Mouse (Mus musculus) C2C12 (cell line): Measurements from ENCODE around the gene Smap2. TPM values are rescaled to one million over a fixed set of nuclear protein-coding genes. Genes with fewer than 3 reads are reported as not detected.
A peak's percentile ranks its signal among the peaks of the same experiment; 100 is the strongest.

Experiments used
- H3K27me3 ChIP-seq: one replicate; pipeline ENCODE4 v1.6.1; 2011; ENCODE audit not compliant: control insufficient read depth, insufficient read depth, insufficient read length
- H3K36me3 ChIP-seq: one replicate; pipeline ENCODE4 v1.6.1; 2011; ENCODE audit not compliant: control insufficient read depth, insufficient read depth
- H3K4me3 ChIP-seq: one replicate; pipeline ENCODE4 v1.5.1; 2011; ENCODE audit warnings: mild to moderate bottlenecking, control low read depth; ENCODE audit not compliant: poor library complexity, insufficient read depth, severe bottlenecking
- H3K79me2 ChIP-seq: one replicate; pipeline ENCODE4 v1.6.1; 2011; ENCODE audit not compliant: control insufficient read depth, insufficient read depth
- H3K79me3 ChIP-seq: one replicate; pipeline ENCODE4 v1.6.1; 2011; ENCODE audit warnings: low read depth, control low read depth
- H3ac ChIP-seq: one replicate; pipeline ENCODE3; 2011; ENCODE audit warnings: low read depth; ENCODE audit not compliant: control insufficient read depth, insufficient read length
- CEBPB ChIP-seq: IDR thresholded peaks from one replicate; pipeline ENCODE4 v1.6.1; 2011; ENCODE audit warnings: low read depth, mild to moderate bottlenecking, control low read depth, moderate library complexity
- CTCF ChIP-seq: IDR thresholded peaks from one replicate; pipeline ENCODE4 v1.5.1; 2011; ENCODE audit not compliant: control insufficient read depth, insufficient read depth, insufficient read length
- FOSL1 ChIP-seq: IDR thresholded peaks from one replicate; pipeline ENCODE4 v1.8.0; 2011; ENCODE audit warnings: mild to moderate bottlenecking, low read length; ENCODE audit not compliant: poor library complexity, insufficient read depth, severe bottlenecking
- MAX ChIP-seq: IDR thresholded peaks from one replicate; pipeline ENCODE4 v1.6.1; 2011; ENCODE audit warnings: mild to moderate bottlenecking, control low read depth
- MYOD1 ChIP-seq: IDR thresholded peaks from one replicate; pipeline ENCODE4 v1.6.1; 2011; ENCODE audit warnings: low read depth; ENCODE audit not compliant: control insufficient read depth, insufficient read length
- MYOG ChIP-seq: IDR thresholded peaks from one replicate; pipeline ENCODE4 v1.6.1; 2011; ENCODE audit not compliant: control insufficient read depth, insufficient read length; ENCODE audit errors: extremely low read depth
- USF1 ChIP-seq: IDR thresholded peaks from one replicate; pipeline ENCODE4 v1.6.1; 2011; ENCODE audit warnings: low read depth, mild to moderate bottlenecking, control low read depth, moderate library complexity
- polyA plus RNA-seq: library from polyadenylated mRNA; unstranded; fragments of >200 nt; fragmentation: generic; extraction: Trizol; gene quantifications from one replicate; pipeline ENCODE4 v1.2.1, GENCODE M21; 2012; ENCODE audit warnings: missing spikeins

The Smap2 gene
- polyA plus RNA-seq, 1 experiment, result 34.3 TPM

DNA sequence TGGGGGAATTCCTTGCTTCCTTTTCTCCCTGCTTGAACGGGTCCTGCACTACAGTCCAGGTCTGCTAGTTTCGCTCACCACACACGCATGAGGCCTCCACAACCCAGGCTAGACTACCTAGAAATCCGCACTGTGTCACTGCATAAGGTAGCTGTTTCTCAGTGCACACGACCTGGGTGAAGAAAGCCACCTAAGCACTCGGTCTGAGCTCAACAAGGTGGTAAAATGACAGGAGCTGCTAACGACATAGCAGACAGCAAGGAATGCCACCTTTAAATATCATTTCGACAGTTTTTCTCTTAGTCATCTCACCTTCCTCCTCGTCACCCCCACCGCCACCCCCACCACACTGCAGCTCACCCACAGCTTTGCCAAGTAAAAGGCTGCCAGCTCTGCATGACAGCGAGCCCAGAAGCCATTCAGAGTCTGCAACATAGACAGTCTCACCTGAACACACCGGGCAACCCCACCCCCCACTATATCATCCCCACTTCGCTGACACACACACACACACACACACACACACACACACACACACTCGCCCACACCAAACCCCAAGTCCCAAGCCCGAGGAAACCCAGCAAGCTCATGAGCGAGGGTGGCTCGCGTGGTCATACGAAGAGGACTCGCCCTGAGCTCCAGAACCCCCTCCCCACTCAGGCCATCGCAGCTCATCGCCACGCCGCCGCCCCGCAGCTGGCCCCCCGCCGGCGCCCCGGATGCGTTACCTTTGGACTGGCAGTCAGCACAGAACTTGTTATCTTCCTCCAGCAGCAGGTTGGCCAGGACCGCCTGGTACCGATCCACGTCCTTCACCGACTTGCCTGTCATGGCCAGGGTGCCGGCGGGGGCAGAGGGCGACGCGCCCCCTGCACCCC lies 787 bp downstream of the Smap2 start:
- Histone ChIP-seq H3K79me3 (peaks cover 41% of the 10 kb centered on the region), H3K4me3 (peak overlapping the region; percentile 83), H3ac (peak overlapping the region; percentile 92), H3K27me3 (no peaks in the 10 kb centered on the region), H3K36me3 (no peaks in the 10 kb centered on the region), H3K79me2 (peaks cover 57% of the 10 kb centered on the region)
- TF ChIP-seq CEBPB (no peak), MAX (no peak), USF1 (no peak), FOSL1 (no peak), CTCF (no peak), MYOD1 (no peak)

DNA sequence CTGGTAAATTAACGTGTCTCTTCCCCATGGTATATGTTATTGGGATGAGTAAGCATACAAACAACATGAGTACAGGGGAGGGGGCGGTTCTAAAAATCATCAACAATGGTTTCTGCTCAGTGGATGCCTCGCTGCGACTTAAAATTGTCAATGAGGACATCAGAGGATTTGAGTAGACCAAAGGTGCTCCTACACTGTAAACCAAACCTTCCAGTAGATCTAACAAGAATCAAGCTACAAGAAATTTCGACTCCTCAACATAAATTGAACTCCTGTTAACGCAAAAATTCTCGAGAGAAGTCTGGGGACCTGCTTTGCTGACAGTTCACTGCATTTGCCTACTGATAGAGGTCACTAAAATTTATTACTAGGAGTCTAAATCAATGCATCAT lies 1.8 kb downstream of the Smap2 start:
- H3K79me2 ChIP-seq, result peaks cover 65% of the 10 kb centered on the region
- no peak overlapping the region for H3K4me3 ChIP-seq
- peaks cover 47% of the 10 kb centered on the region for H3K79me3 ChIP-seq
- no peak overlapping the region for H3ac ChIP-seq
- TF ChIP-seq MYOD1, result no peak
- no peak for TF ChIP-seq FOSL1
- no peak for TF ChIP-seq MYOG
- TF ChIP-seq CEBPB, result no peak
- no peak for TF ChIP-seq MAX
- TF ChIP-seq CTCF, result no peak
- no peak for TF ChIP-seq USF1
- H3K36me3 ChIP-seq, result no peaks in the 10 kb centered on the region
- no peaks in the 10 kb centered on the region for H3K27me3 ChIP-seq

DNA sequence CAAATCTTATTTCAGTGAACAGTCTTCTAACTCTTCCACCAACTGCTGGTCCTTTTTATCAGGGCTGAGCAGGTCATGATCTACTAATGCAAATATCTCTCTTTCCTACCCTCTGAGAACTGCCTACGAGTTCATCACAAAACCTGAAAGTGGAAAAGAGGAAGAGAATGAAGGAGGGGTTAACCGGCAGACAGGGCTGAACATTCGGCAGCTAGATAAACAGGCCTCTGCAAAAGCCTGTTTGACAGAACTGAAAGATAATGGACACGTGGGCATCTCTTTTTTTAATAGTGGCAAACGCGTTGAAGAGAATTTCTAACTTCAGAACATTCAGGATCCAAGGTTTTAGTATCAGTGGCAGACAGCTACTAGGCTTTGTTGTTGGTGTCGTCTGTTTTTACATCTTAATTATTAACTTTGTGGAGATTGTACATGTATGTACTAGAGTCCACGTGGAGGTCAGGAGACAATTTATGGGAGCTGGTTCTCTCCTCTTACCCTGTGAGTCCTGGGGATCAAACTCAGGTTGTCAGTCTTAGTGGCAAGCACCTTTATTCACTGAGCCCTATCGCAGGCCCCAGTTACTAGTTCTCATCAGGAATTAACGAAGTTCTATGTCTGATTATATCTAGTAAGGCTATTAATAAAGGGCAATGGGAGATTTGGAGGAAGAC lies 2.3 kb downstream of the Smap2 start:
- peaks cover 51% of the 10 kb centered on the region for H3K79me3 ChIP-seq
- H3K27me3 ChIP-seq, result no peaks in the 10 kb centered on the region
- no peak for TF ChIP-seq FOSL1
- no peak for TF ChIP-seq USF1
- TF ChIP-seq CTCF, result no peak
- no peak for TF ChIP-seq MAX
- H3K79me2 ChIP-seq, result peaks cover 70% of the 10 kb centered on the region
- H3ac ChIP-seq, result no peak overlapping the region
- H3K36me3 ChIP-seq, result no peaks in the 10 kb centered on the region
- no peak overlapping the region for H3K4me3 ChIP-seq

DNA sequence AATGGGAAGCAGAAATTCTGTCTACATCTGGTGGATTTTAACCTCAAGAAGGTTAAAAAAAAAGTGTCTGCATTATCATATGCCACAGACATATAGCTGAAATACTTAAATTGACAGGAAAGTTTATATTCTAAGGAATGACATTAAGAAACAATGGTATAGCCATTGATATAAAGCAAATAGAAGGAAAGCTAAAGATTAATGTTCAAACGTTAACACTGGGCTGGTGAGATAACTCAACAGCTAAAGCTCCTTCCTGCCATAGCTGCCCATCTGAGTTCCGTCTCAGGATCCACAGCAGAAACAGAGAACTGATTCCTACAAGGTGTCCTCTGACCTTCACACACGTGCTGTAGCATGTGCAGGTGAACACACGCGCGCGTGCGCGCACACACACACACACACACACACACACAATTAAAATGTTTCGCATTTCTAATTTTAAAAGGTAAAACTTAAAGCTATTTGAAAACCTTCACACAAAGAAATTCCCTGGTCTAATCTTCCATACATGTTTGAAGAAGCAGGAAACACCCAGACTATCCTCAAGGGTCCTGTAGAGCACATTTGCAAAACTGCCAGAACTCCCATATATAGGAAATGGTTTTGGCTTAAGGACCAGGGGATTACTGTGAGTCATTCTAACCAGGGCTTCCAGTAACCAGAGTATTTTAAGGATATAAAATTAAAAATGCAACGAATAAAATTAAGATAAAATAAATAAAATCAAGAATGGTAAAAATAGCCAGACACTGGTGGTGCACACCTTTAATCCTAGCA lies 6.1 kb downstream of the Smap2 start:
- Histone ChIP-seq H3K79me2 (peaks cover 98% of the 10 kb centered on the region), H3K4me3 (no peak overlapping the region), H3ac (no peak overlapping the region), H3K36me3 (no peaks in the 10 kb centered on the region), H3K27me3 (no peaks in the 10 kb centered on the region), H3K79me3 (peaks cover 54% of the 10 kb centered on the region)
- no peak for TF ChIP-seq CEBPB
- TF ChIP-seq CTCF, result no peak
- no peak for TF ChIP-seq MYOD1
- TF ChIP-seq USF1, result no peak
- TF ChIP-seq MYOG, result no peak
- peak; percentile 10 for TF ChIP-seq FOSL1
- no peak for TF ChIP-seq MAX

DNA sequence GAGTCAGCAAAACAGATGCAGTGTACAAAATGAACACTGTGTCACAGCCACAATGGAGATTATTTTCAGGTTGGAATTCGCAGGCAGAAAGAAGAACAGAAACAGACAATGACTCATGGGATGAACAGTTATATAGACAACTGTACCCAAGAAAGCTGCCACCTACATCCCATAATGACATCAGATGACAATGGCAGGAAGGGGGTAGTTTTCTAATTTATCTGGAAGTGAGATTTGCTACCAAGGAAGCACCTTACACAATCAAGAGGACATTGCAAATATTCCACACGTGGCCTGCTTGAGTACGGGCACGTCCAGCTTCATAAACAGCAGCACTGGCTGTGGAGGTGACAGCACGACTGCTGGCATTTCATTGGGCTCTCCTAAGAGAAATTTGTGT lies 7.9 kb downstream of the Smap2 start:
- Histone ChIP-seq H3ac (no peak overlapping the region), H3K79me3 (peaks cover 45% of the 10 kb centered on the region), H3K27me3 (no peaks in the 10 kb centered on the region), H3K4me3 (no peak overlapping the region), H3K79me2 (peaks cover 97% of the 10 kb centered on the region), H3K36me3 (no peaks in the 10 kb centered on the region)
- TF ChIP-seq CTCF, result no peak
- no peak for TF ChIP-seq USF1
- TF ChIP-seq MYOD1, result no peak
- TF ChIP-seq MAX, result no peak
- no peak for TF ChIP-seq FOSL1
- no peak for TF ChIP-seq MYOG
- TF ChIP-seq CEBPB, result no peak
